Mouse (Mus musculus): ENCODE results near the gene Smg8.

- TF ChIP-seq CTCF (IDR thresholded peaks at IDR 0.05; ENCODE audit: insufficient read depth, low read length), result peak; percentile 58
- TF ChIP-seq POLR2A (IDR thresholded peaks at IDR 0.05; ENCODE audit: borderline replicate concordance, extremely low read depth, low read depth, low read length), result peak; percentile 14; the same call in 1 of the 2 replicates
These were observed 13.2 kb downstream of the Smg8 start for GRCm38 (mm10) chr11:87073343-87073865.

All from lung, adult 2 months (tissue).